Mouse (Mus musculus) urinary bladder, adult 2 months (tissue): ENCODE data around the gene Otc. TPM values are rescaled to one million over a fixed set of nuclear protein-coding genes. Genes with fewer than 3 reads are reported as not detected.

Source experiments
- polyA plus RNA-seq: library from polyadenylated mRNA; depleted of rRNA; stranded (reverse); fragments of >200 nt; gene quantifications from 2 replicates; pipeline ENCODE4 v1.2.3, GENCODE M21; 2012; rRNA removed

The Otc gene
- polyA plus RNA-seq, 1 experiment, result not detected

Other genes with a start within 250 kb of the Otc start
- gene Srpx, start 134.6 kb upstream of the Otc start, polyA plus RNA-seq, result 48.0 and 54.9 TPM in 2 replicates
- gene Rpgr, start 35.4 kb upstream of the Otc start, polyA plus RNA-seq, result 3.9 and 4.3 TPM in 2 replicates
- 93.6 and 109 TPM in 2 replicates for gene Tspan7, start 232.9 kb downstream of the Otc start, polyA plus RNA-seq